Mouse (Mus musculus) urinary bladder, adult 2 months (tissue): Measurements from ENCODE around the gene Reps2. TPM values are rescaled to one million over a fixed set of nuclear protein-coding genes. Genes with fewer than 3 reads are reported as not detected.

Experiments used
- DNase-seq: peaks from one replicate; pipeline ENCODE4 v3.0.0; 2022; ENCODE audit warnings: low spot score
- polyA plus RNA-seq: library from polyadenylated mRNA; depleted of rRNA; stranded (reverse); fragments of >200 nt; gene quantifications from 2 replicates; pipeline ENCODE4 v1.2.3, GENCODE M21; 2012

Reps2 gene
- polyA plus RNA-seq, 1 experiment, result 5.6 TPM

GRCm38 (mm10) chrX:162589173-162589805 lies 54.2 kb downstream of the Reps2 start:
- DNase-seq, result no peak

- DNase-seq, result no peak
Measured at GRCm38 (mm10) chrX:162584349-162584748, 59.1 kb downstream of the Reps2 start.

DNA sequence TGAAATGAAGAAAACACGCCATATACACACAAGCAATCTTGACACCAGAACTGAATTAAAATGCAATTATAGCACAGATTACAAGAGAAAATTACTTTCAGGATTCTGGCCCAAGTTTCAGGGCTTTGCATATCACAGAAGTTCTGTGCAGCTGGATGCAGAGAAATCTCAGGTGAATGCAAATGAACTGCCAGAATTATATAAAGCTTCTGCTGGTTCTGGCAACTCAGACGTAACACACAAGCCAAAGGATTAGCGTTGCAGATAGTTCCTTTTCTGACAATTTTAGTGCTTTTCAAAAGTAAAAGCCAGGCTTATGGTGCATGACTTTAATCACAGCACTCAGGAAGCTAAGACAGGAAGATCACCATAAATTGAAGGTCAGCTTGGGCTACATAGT lies 62.9 kb downstream of the Reps2 start:
- DNase-seq, result no peak

DNA sequence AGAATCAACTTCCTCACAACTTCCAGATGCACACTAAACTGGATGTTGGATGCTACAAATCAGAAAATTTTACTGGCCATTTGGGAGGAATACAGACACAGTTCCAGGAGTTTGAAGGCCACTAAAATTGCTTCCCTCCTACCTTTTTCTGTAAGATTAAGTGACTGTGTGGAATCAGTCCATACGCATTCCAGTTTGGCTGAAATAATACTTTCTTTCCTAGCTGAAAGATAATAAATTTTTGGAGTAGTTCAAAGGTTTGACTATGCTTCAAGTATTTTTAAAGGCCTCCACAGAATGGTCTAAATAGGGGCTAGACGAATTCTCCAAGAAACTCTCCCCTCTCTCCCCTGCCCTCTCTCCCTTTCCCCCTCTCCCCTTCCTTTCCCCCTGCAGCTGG lies 75.0 kb downstream of the Reps2 start:
- DNase-seq, result no peak

GRCm38 (mm10) chrX:162565501-162565900 lies 77.9 kb downstream of the Reps2 start:
- no peak for DNase-seq

DNA sequence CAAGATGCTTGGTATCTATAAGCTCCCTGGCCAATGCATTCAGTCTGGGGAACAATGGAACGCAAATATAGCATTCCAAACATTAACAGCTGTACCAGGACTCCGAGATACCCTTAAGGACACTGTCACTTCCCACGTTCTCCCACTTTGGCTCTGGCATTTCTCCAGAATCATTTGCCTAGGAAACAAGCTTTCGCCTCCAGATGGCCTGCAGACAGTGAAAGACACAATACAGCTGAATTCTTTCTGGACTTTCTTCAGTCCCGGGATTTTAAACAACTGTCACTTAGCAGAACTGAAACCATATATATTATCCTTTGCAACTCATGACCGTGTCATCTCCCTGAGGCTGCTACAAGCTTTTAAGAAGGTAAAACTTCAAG lies 87.0 kb downstream of the Reps2 start:
- DNase-seq, result no peak

DNA sequence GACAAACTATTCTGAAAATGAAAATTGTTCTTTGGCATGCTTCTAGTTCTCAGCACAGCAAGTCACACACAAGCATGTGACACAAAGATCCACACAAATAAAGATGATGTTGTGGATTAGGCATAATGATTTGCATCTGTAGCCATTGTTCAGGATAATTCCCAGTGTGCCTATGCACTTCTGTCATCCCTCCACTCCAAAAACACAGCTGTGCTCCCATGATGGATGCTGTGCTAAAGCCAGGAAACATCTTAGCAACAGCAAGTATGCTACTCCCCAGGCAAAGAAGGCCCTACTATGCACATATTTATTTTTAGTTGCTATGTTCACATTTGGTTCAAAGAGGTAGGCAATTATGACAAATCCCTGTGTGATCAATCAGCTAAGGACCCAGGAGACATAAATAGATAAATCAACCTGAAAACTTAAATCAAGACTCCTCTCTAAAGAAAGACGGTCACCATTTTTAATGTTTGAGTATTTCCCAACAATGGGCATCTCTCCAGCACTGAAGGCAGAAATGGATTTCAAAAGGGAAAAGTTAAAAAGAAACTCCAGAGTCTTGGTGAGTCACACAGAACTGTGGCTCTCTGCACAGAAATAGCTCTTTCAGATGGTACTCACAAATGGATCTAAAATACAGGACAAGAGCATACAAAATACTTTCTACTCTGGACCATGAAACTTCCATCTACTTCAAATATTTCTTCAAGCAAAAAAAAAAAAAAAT lies 87.6 kb downstream of the Reps2 start:
- no peak for DNase-seq

DNA sequence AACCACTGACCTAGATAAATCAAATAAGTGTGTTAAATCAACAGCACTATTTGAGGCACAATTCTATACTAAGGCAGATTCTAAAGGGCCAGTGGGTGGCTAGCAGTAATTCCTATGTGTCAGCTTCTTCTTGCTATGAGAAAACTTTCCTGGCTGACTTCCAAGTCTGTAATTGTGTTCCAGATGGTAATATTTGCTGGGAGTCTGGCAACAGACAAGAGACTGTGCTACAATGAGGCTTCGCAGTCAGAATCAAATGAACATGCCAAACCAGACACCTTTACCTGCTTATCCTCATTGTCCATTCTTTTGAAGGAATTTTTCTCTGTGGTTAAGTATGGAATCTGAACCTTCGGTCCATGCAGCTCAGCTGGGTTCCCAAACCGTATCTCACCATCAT lies 88.9 kb downstream of the Reps2 start:
- no peak for DNase-seq

- no peak for DNase-seq
Measured at GRCm38 (mm10) chrX:162552383-162552782, 91.1 kb downstream of the Reps2 start.

DNA sequence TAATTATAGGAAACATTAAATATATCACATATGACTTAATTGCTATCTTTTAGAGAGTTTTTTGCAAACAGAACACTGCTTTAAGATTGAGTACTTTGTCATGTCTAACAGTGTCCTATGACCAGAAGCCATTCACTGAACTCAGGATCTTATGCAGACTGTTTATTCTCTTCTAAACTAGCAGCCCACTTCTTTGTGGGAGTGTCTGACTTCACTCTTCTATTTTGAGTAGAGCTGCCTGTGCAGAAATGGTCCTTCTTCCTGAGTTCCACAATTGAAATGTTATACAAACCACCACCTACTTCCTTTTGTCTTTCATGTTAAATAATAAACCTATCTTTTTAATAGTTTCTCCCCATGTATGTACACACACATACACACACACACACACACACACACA lies 98.4 kb downstream of the Reps2 start:
- no peak for DNase-seq

GRCm38 (mm10) chrX:162542576-162543227 lies 100.7 kb downstream of the Reps2 start:
- no peak for DNase-seq

- no peak for DNase-seq
Measured at GRCm38 (mm10) chrX:162541961-162542360, 101.5 kb downstream of the Reps2 start.

- no peak for DNase-seq
Measured at GRCm38 (mm10) chrX:162531016-162531415, 112.4 kb downstream of the Reps2 start.

GRCm38 (mm10) chrX:162527240-162527639 lies 116.2 kb downstream of the Reps2 start:
- DNase-seq, result no peak

DNA sequence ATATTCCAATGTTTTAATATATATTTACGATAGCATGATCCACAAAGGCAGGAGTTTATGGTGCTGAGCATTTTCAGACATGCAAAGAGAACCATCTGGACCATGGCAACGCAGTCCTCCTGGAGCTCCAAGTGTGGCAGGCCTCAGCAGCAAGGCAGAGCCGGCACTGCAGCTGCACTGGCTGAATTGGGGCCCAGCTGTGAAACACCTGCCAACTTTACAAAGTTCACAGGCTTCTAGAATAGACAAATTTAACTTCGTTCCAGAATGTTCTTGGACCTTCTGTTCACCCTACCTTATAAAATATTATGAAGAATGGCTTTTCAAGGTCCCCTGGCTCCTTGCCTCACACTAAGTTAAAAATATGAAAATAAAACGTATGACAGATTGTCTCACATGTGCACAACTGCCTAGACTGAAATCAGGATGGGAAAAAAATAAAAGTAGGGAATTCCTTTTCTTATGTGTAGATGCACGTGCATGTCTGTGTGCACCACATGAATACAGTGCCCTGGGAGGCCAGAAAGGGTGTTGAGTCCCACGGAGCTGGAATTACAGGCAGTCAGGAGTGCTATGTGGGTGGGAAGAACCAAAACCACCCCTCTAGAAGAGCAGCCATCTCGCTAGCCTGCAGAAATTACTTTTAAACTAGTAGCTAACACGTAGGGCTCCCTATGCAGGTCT lies 121.5 kb downstream of the Reps2 start:
- no peak for DNase-seq

GRCm38 (mm10) chrX:162521197-162521596 lies 122.3 kb downstream of the Reps2 start:
- DNase-seq, result no peak

DNA sequence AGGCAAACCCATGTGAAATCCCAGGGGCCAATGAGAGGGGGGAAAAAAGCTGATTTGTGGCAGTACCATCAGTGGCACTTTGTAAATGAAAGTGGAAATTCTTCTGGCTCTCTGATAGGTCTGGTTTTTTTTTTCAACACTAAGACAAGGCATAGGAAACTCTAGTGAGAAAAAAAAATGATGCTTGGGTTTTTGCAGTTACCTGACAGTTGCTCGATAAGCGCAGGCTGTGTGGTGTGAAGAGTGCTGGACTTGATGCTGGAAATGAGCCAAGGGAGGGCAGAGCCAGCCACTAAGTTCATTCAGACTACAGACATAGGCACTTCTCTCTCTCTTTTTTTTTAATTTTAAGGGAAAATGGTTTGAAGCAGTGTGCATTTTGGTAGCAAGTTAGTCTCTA lies 123.1 kb downstream of the Reps2 start:
- DNase-seq, result no peak

DNA sequence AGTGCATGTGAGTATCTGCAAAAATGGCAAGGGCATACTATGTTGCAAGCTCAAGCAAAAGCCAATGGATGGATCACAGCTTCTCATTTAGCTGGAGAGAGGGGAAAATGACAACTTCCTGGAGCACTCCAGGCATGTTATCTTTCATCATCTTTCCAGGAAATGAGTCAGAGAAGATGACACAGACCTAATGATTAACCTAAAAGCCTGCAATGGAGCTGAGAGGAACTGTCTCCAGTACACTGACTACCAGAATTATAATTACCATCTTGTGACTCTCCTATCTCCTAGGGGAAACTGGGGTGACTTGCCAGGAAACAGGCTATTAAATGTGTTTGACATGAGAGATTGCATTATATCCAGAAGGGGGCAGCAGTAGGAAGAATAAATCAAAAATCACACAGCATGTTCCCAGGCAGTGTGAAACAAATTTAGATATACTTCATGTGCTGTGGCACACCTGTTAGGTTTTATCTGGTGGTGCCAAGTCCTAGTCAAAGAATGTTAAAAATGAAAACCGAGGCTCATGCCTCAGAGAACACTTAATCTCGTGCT lies 132.9 kb downstream of the Reps2 start:
- DNase-seq, result no peak

DNA sequence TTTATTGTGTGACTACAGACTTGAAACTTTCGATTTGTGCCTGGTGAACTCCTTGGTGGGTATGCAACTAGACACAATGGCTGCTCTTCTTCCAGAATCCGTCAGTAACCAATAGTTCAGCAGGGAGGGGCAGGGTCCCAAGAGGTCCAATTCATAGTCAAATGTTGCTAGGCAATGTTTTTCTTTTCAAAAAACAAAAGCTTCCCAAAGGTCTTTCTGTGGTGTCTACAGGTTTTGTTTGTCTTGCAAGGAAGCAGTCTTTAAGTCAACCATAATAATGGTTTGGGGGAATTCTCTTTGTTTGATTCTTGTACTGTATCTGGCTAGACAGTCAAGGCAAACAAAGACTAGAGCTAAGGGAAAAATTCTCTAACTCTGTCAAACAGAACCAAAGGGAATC lies 138.3 kb downstream of the Reps2 start:
- DNase-seq, result no peak

DNA sequence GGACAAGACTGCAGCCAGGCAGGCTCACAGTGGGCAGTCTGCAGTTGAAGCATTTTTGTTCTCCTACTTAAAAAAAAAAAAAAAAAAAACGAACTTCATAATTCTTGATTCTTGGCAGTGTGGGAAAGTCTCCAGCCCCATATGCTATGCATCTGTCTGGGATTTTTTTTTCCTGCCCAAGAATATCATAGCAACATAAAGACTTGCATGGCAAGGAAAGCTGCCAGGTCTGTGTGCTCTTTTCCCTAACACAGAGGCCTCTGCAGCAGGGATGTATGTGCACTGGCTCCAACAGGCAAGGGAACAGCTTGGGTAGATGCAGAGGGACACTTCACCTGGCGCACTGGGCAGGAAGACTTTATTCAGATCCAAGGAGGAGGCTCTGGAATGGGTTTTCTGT lies 140.0 kb downstream of the Reps2 start:
- DNase-seq, result no peak

GRCm38 (mm10) chrX:162500962-162501361 lies 142.5 kb downstream of the Reps2 start:
- DNase-seq, result no peak

DNA sequence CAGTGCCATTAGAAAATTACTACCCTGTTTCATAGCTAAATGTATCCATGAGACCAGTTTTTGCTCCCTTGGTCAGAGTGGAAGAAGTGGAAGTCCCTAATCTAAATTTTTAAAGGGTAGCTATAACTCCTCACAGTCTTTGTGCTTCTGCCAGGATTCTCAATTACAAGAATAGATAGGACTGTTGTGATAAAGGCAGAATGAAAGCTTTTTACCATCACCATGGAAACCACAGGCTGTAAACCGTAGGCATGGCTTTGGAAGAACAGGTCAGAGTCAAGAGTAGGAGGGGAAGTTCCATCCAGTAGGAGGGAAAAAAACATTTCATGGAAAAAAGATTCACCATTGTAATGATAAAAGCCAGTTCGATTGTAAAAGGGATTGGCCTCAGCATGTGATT lies 147.0 kb downstream of the Reps2 start:
- DNase-seq, result no peak
